Mouse (Mus musculus) layer of hippocampus, adult 2 months (tissue): ENCODE data around the gene Gm6205. TPM values are rescaled to one million over a fixed set of nuclear protein-coding genes. Genes with fewer than 3 reads are reported as not detected.
"Not testable (repeated sequence)": the region's sequence is repeated elsewhere in the genome, so short reads cannot be mapped to it uniquely, and the experiment has no call there.

Source experiments
- DNase-seq, 2 experiments: peaks; one replicate each; pipeline ENCODE4 v3.0.0; 2022; ENCODE audit warnings: low spot score in 2 of 2
- H3K27ac ChIP-seq: fragments of 200-600 bp; 2 replicates; pipeline ENCODE4 v1.8.1; 2022
- H3K4me3 ChIP-seq: fragments of 200-600 bp; 2 replicates; pipeline ENCODE4 v1.8.1; 2022; ENCODE audit warnings: mild to moderate bottlenecking
- long read RNA-seq, 2 experiments: library from polyadenylated mRNA; stranded (forward); transcript quantifications; one replicate each; pipeline ENCODE4 v2.0.0; 2021; ENCODE audit warnings: borderline mapping rate in 2 of 2
- total RNA-seq, 2 experiments: library from RNA; stranded (reverse); gene quantifications; 2 replicates each; pipeline ENCODE4 v1.2.3; 2021

Gene Gm6205
- not detected for total RNA-seq
- long read RNA-seq, experiment 1: 0 reads
- long read RNA-seq, experiment 2: 0 reads

GRCm38 (mm10) chr5:94648082-94648481, at the start of gene Gm6205:
TSS of gene Gm6205 (plus strand) at chr5:94648382.
- DNase-seq, H3K4me3 ChIP-seq, H3K27ac ChIP-seq: not testable (repeated sequence)

- not testable (repeated sequence) for H3K4me3 ChIP-seq, DNase-seq, H3K27ac ChIP-seq
These were observed 31.9 kb upstream of the Gm6205 start, which contains the start of gene Gm3147 for GRCm38 (mm10) chr5:94616242-94616641. TSS of gene Gm3147 (minus strand) at chr5:94616342.

- H3K4me3 ChIP-seq, DNase-seq, H3K27ac ChIP-seq: not testable (repeated sequence)
These were observed 24.5 kb upstream of the Gm6205 start, which contains the start of gene Gm6509 for GRCm38 (mm10) chr5:94623679-94624078. TSS of gene Gm6509 (plus strand) at chr5:94623979.

Other genes with a start within 250 kb of the Gm6205 start
- gene Gm7682, start 202.6 kb upstream of the Gm6205 start, total RNA-seq: not detected
- gene Gm3139, start 122.1 kb upstream of the Gm6205 start, total RNA-seq: not detected
- gene Gm3147, start 32.0 kb upstream of the Gm6205 start, total RNA-seq: not detected
- not detected for gene Gm6509, start 24.4 kb upstream of the Gm6205 start, total RNA-seq
- gene Gm3183, start 217.1 kb downstream of the Gm6205 start, total RNA-seq: not detected